Mouse (Mus musculus): Measurements from ENCODE around the gene Dct.

- TF ChIP-seq CTCF (IDR thresholded peaks at IDR 0.05; ENCODE audit: extremely low read depth, insufficient read depth, low read length) (no peak), POLR2A (IDR thresholded peaks at IDR 0.05; ENCODE audit: extremely low read depth, insufficient read depth, low read length) (no peak)
Measured at GRCm38 (mm10) chr14:118088437-118089207, 36.6 kb upstream of the Dct start.
